Mouse (Mus musculus) ES-CJ7 (cell line): ENCODE measurements at regions not wholly inside any gene's neighbourhood (a gene's known extent, or its start where the extent isn't known, plus 50 kb on each side); places are given as distances from the start of the nearest gene placed in this dataset.
A peak's percentile ranks its signal among the peaks of the same experiment; 100 is the strongest.

Source experiments
- DNase-seq: peaks from one replicate; pipeline ENCODE4 v3.0.0; 2011; ENCODE audit warnings: low read depth, low spot score

- peak; percentile 56 for DNase-seq
These were observed 423.2 kb downstream of the 1810013L24Rik start for GRCm38 (mm10) chr16:9253054-9253453.

GRCm38 (mm10) chr16:9255351-9255750 is 425.5 kb downstream of the 1810013L24Rik start:
- peak; percentile 71 for DNase-seq

- DNase-seq = peak; percentile 36
These were observed 431.1 kb downstream of the 1810013L24Rik start for GRCm38 (mm10) chr16:9260966-9261365.

DNA sequence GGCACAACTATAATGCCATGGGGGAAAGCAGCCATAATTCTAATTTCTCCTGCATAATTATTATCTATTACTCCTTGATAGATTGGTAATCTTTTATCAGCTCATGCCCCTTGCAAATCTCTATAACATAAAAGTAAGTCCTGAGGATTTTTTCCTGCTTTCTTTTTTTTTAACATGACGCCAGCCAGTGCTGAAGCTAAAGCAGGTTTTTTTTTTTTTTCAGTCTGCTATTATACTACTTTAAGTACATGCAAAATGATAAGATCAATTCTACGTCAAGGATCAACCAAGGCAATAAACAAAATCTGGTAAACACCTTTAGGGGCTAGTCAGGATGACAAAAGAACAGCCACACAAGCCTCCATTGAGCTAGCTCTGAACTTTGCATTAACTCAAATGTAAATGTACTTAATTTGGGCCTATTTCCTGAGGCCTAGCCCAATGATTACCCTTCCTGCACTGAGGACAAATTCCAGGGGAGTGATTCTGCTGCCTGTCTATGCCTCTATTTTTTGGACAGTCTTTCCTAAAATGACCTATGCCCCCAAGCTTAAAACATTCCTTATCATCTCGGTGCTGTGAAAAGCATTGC is 434.8 kb downstream of the 1810013L24Rik start:
- DNase-seq = peak; percentile 92

DNA sequence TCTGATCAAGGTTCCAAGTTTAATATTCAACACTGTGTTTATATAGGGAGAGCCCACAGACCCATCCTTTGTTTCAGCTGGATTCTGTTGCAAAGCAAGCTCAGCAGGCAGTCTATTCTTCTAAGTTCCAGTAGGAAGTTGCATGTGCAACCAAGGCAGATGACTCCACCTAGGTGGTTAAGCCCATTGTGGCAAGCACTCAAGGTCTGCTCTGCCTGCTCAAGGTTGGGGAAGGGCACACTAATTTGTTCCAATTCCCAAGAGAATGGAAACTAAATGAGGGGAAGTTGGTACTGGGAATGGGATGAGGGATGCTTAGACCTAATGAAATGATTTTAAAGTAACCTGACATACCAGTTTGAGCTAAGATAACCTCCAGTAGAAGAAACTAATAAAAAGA is 437.3 kb downstream of the 1810013L24Rik start:
- peak; percentile 94 for DNase-seq

GRCm38 (mm10) chr16:9270099-9270498 is 440.2 kb downstream of the 1810013L24Rik start:
- no peak for DNase-seq

DNA sequence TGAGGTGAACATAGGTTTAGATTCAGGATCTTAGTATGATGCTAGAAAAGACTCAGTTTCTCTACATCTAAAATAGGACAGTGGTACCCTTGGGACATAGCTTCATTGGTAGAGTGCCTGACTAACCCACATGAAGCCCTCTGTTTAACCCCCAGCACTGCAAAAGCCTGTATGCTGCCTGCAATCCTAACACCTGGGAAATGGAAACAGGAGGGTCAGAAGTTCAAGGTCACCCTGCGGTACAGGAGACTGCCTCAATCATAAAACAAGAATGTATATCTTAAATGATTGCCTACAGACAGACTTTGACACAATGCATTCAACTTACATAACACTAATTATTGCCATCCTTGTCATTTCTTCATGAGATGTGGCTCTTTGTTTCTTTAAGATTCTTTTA is 440.8 kb downstream of the 1810013L24Rik start:
- DNase-seq = peak; percentile 69

- DNase-seq = no peak
These were observed 443.9 kb downstream of the 1810013L24Rik start for GRCm38 (mm10) chr16:9273751-9274300.

GRCm38 (mm10) chr16:9274583-9275100 is 444.7 kb downstream of the 1810013L24Rik start:
- DNase-seq = no peak

GRCm38 (mm10) chr16:9275426-9275825 is 445.5 kb downstream of the 1810013L24Rik start:
- no peak for DNase-seq

- DNase-seq = no peak
These were observed 447.2 kb downstream of the 1810013L24Rik start for GRCm38 (mm10) chr16:9277064-9277463.

DNA sequence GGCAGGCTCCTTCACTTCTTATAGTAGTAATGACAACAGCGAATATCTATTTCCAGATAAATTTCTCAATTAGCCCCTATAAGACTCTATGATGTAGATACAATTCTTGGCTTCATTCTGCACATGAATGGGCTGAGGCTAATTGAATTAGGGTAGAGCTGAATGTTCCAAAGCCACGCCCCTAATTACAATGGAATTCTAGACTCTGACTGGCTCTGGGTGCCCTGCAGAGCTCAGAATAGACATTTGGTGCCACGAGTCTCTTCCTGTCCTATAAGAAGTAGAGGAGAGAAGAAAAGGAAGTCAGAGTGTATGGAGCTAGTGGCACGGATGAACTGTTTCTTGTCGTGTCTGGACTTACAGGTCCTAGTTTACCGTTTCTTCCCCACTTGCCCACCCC is 449.8 kb downstream of the 1810013L24Rik start:
- DNase-seq = peak; percentile 51

DNA sequence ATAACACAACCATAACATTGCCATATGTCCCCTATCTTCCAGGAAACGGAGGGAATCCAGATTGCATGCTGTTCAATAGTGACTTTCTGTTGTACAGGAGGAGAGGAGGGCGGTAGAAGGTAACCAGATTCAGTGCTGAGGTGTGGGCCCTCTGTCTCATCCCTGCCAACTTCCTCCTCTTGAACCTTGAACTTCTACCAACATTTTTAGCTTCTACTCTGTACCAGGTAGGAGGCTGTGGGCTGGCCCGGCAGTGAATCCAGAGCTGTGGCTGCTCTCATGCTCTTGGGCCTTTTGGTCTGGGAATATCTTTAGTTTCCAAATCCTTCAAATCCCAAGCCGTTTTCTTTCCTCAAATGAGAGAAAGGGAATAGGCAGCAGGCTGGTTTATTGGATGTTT is 450.5 kb downstream of the 1810013L24Rik start:
- DNase-seq = no peak

DNA sequence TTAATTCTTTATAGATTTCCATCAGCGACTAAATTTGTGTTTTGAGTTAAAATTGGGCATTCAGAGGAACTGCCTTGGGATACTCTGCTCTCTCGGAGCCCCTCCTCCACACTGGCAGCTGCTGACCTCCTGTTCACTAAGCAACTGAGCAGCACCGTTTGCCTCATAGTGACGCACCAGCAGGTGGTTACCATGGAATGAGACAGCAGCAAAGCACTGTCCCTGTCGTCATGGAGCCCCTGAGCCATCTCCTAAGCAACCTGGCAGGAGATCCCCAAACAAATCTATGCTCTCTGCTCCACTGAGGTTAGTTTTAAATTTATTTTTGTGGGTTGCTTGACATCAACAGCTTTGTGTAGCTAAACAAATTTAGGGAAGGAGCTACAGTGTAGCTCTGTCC is 451.0 kb downstream of the 1810013L24Rik start:
- DNase-seq = peak; percentile 71

DNA sequence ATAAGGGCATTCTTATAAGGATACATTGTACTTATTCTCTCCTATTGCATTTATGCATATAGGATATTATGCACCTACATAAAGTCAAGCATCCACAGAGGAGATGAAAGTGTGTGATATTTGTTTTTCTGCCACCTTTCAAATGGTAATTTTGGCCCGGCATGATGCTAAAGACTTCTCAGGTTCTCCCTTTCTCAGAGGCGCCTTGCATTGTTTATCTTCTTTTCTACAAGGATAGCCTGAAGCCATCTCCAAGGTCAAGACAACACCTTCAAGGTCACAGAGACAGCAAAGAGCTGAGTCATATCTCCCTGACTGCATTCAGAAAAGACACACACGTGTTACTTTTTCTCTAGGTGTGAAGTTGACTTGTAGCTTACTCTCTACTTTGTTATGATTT is 454.5 kb downstream of the 1810013L24Rik start:
- peak; percentile 88 for DNase-seq

DNA sequence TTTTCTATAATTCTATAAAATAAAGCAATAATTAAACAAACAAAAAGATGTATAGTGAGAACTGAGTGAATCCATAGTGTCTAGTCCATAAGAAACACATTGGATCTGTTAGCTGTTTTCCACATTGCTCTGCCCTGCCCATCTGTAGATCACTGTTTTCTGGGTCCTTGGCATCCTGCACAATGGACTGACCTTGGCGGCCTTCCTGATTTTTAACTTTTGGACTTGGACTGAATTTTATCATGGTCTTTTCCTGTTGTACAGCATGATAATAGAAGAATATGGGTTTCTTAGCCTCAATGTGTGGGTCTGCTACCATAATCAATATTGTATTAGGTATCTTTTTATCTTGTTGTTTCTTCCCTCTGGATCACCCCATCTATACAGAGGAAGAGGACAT is 456.0 kb downstream of the 1810013L24Rik start:
- DNase-seq = no peak

GRCm38 (mm10) chr16:9287557-9287956 is 457.7 kb downstream of the 1810013L24Rik start:
- no peak for DNase-seq

- DNase-seq = peak; percentile 68
These were observed 461.6 kb downstream of the 1810013L24Rik start for GRCm38 (mm10) chr16:9291356-9292020.

- no peak for DNase-seq
These were observed 473.2 kb downstream of the 1810013L24Rik start for GRCm38 (mm10) chr16:9303134-9303533.

DNA sequence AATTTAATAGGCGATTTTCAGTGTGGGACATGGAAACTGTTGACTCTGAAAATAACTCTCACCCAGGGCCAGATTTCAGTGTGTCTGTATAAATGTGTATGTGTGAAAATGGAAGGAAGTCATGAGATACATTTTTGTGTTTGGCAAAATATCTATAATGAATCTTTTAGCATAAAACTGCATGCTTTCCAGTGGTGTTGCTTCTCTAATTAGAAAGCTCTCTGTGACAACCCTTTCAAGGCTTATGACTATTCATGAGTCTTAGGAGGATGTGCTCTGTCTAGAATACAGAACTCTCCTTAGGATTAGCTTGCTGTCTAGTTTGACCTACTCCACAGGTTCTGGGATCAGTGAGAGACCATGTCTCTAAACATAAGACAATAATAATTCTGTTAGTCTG is 474.2 kb downstream of the 1810013L24Rik start:
- no peak for DNase-seq

- peak; percentile 20 for DNase-seq
These were observed 480.8 kb downstream of the 1810013L24Rik start for GRCm38 (mm10) chr16:9310744-9311143.

- no peak for DNase-seq
These were observed 505.7 kb downstream of the 1810013L24Rik start for GRCm38 (mm10) chr16:9335626-9336025.

DNA sequence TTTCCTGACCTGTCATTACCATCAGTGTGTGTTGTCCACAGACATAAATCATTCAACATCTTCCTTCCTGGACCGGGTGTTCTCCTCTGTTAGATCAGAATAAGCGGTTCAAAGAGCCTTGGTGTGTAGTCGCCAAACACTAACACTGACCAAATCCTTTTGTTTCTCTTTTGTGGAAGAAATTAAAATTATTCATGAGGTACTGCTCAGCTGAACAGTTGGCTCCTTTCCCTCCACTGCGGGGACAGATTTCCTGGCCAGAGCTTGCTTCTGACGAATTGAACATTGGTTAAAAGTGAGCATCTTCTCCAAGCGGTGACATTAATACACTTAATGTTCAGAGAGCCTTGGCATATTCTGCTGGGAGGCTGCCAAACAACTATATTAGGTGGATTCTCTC is 506.2 kb downstream of the 1810013L24Rik start:
- DNase-seq = no peak
